Mouse (Mus musculus): ENCODE measurements at regions not wholly inside any gene's neighbourhood (a gene's known extent, or its start where the extent isn't known, plus 50 kb on each side); places are given as distances from the start of the nearest gene placed in this dataset.

GRCm38 (mm10) chr15:87091048-87091777, 452.9 kb upstream of the Fam19a5 start:
- no peak for DNase-seq (ENCODE audit: low spot score)

DNA sequence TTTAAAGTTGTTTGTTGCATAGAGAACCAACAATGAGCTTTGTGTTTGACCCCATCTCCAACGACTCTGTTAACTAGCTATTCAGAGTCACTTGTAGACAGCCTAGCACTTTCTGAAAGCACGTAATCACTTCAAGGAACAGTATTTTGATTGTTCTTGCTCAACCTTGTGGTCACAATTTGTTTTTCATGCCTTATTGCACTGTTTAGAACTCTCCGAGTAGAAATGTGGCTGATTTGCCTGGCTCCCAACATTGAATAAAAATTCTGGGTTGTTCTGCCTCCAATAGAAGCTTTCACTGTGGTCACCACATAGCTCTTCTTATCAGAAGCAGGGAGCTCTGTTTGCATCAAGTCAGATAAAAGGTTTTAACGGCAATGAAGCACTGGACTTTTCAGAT, 446.9 kb upstream of the Fam19a5 start:
- no peak for DNase-seq (ENCODE audit: low spot score)

DNA sequence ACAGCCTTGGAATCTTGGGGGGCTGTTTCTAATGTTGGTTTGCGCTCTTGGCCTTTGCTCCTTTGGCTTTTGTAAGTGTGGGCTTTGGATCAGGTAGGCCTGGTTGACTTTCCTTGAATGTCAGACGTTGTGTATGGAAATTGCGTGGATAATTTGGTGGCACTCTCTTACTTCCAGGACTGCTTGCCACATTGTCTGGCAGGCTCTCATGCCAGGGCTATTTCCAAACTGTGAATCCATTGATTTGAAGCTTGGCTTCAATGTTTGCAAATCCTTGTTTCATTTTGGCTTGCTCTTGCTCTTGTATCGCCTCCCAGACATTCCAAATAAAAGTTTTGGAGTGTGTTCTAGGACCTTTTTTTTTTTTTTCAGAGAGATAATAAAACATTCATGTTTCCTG, 443.0 kb upstream of the Fam19a5 start:
- DNase-seq (ENCODE audit: low spot score), result no peak

GRCm38 (mm10) chr15:87102211-87102610, 441.9 kb upstream of the Fam19a5 start:
- DNase-seq (ENCODE audit: low spot score), result no peak

GRCm38 (mm10) chr15:87105951-87106350, 438.1 kb upstream of the Fam19a5 start:
- DNase-seq (ENCODE audit: low spot score), result no peak

GRCm38 (mm10) chr15:87107701-87108100, 436.4 kb upstream of the Fam19a5 start:
- DNase-seq (ENCODE audit: low spot score), result no peak

DNA sequence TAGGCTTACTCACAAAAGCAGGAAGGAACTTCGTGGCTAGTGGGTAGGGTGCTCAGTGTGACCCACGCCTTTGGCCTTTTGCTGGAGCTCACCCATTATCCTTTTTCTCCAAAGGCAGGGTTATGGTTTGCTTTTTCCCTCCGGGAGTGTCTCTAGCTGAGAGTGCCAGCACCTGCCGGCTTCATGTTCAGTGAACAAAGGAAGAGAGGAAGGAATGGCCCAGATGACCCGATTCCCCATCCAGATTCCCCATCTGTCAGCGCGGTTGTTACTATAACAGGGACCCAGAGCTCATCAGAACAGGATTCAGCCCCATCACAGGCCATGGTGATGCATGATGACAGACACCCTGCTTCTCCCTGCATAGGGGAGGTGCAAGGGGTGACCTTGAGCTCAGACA, 435.7 kb upstream of the Fam19a5 start:
- DNase-seq (ENCODE audit: low spot score), result no peak

GRCm38 (mm10) chr15:87122656-87123055, 421.4 kb upstream of the Fam19a5 start:
- no peak for DNase-seq (ENCODE audit: low spot score)

DNA sequence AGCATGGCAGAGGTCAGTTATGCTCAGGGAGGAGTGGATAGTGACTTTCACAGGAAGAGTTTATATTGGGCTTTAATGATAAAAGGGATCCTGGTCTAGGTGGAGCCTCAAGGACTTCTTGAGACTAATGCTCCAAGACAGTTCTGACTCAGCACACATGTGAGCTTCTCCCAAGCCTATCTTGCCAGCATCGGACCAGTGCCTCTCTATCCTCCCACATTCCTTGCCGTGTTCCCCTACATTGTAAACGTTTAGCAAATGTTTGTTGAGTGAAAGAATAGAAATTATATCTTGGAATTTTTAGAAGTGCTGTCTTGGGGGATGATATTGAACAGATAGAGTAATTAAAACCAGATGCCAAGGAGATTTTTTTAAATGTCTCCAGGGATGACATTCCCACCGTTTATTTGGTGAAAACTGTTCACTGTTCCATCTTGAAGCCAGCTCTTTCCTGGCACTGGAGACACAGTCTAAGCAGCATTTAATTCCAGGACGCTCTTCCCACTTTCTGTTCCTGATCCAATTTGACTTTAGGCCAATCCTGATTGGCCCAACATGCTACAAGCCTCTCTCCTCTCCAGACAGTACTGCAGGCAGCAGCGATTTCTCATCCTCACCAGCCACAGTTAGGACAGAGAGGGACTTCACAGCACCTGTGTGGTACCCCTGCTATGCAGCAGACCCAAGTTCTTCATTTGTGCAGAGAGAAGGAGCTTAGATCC, 418.5 kb upstream of the Fam19a5 start:
- DNase-seq (ENCODE audit: low spot score), result peak; percentile 5

- no peak for DNase-seq (ENCODE audit: low spot score)
These were observed 405.2 kb upstream of the Fam19a5 start for GRCm38 (mm10) chr15:87138870-87139269.

GRCm38 (mm10) chr15:87169136-87169535, 375.0 kb upstream of the Fam19a5 start:
- DNase-seq (ENCODE audit: low spot score), result no peak

GRCm38 (mm10) chr15:87170890-87171289, 373.2 kb upstream of the Fam19a5 start:
- no peak for DNase-seq (ENCODE audit: low spot score)

GRCm38 (mm10) chr15:87173096-87173495, 371.0 kb upstream of the Fam19a5 start:
- no peak for DNase-seq (ENCODE audit: low spot score)

GRCm38 (mm10) chr15:87178646-87179045, 365.5 kb upstream of the Fam19a5 start:
- DNase-seq (ENCODE audit: low spot score), result no peak

DNA sequence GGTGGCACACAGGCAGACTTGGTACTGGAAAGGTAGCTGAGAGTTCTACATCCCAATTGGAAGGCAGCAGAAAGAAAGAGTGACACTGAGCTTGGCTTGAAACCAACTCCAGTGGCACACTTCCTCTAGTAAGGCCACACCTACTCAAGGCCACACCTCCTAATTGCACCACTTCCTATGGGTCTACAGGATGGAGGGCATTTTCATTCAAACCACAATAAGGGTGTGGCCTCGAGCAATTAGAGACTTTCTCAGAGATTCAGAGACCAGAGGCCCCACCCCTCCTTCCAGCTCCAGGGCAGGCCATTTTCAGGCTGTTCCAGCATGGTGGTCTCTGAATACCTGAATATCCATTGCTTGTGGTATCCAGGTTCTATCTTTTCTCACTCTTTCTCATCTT, 363.3 kb upstream of the Fam19a5 start:
- no peak for DNase-seq (ENCODE audit: low spot score)

- DNase-seq (ENCODE audit: low spot score), result no peak
These were observed 359.9 kb upstream of the Fam19a5 start for GRCm38 (mm10) chr15:87184248-87184647.

DNA sequence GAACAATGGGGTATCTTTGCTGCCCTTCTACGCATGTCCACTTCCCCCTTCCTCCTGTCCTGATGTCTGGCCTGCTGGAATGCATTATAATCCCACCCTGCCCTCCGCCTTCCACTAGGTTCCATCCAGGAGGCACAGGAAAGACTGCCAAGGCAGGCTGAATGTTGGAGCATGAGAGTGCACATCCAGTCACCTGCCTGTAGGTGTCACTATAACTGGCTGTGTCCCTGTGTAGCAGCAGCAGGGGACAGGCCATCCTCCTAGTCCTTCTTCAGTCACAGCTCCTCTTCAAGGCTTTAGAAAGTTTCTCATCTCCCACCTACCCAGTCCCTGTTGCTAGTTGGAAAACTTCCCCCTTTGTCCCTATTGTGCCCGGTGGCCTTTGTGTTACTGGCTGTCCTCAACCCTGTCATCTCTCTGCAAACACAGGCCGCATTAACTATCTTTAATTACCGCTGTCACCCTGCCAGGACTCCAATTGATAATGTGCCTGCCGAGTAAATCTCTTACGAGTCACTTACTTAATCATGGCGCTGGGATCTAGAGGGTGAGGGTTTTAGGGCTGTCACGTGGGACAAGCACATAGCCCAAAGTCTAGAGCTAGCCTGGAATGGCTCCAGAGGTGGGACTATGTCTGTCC, 355.2 kb upstream of the Fam19a5 start:
- DNase-seq (ENCODE audit: low spot score), result no peak

- no peak for DNase-seq (ENCODE audit: low spot score)
These were observed 352.2 kb upstream of the Fam19a5 start for GRCm38 (mm10) chr15:87191901-87192300.

DNA sequence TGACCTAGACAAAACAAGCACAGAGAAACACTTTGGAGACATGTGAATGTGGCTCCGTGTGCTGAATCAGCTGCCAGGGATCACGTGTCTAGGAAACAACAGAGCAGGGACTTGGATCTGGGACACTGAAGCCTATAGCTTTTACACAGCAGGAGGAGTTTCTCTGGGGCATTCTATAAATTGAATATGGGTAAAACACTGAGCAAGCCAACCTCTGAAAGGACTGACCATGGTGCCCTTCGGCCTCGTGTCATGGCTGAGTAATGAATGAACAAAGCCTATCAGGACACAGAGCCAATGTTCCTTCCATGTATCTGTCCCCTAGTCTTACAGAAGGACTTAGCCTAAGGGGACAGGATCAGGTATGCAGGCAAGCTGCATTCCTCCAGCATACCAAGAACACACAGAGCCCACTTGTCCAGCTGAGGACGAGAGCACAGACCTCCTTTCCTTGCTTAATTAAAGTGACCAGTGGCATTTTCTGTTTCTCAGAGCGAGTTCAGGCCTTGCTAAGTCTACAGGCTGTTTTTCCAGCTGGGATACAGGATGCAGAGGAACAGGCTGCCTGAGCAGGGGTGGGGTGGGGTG, 347.7 kb upstream of the Fam19a5 start:
- DNase-seq (ENCODE audit: low spot score), result no peak

GRCm38 (mm10) chr15:87199641-87200040, 344.5 kb upstream of the Fam19a5 start:
- DNase-seq (ENCODE audit: low spot score), result no peak

DNA sequence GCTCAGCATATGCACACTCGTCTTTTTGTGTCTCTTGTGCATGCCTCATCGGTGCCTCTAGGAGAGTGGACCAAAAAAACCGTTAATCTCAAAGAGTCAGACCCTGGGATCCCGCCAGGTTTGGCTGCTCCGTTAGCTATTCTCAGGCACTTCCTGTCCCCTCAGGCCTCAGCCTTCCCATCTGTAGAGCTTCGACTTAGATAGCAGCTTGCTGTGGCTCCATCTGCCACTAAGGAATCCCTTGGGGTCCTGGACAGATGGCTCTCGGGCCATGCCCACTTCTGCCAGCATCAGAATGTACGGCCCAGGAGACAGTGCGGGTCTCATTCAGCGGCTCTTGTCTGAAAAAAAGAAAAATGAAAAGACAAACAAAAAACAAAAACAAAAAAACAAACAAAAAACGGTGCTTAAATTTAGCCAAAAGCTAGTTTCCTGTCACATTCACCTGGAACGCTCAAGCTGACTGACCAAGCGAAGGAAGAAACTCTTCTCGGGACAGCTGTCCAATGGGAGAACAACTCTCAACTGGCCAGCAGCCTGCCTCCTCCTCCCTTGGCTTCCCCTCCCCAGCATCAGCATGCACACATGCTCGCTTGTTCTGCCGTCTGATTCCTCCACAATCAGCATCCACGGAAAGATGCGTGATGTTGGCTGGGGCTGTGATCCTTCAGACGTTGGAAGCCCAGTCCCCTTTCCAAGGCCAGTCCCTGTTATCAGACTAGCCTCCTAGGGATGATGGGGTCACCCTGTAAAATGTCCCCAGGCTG, 343.6 kb upstream of the Fam19a5 start:
- no peak for DNase-seq (ENCODE audit: low spot score)

DNA sequence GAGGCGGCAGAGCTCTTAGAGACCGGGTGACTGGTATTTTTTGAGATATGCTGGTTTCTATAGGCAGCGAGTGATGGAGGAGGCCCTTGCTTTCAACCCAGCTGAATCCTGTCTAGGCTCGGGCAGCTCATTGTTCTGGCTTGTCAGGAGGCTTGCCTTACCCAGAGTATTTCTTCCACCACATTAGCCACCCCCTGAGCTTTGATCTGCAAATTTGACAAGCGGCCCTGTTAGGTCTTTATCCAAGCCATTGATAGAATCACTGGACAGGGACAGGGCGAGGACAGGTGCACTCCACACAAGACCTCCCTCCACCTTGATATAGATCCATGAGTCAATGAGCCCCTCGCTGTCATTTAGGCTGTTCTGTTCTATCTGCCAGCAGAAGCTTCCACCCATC, 343.0 kb upstream of the Fam19a5 start:
- no peak for DNase-seq (ENCODE audit: low spot score)

Measured in urinary bladder, postnatal 14 days (tissue).